Mouse (Mus musculus) small intestine, adult 2 months (tissue): ENCODE measurements around the gene Atad1.
A peak's percentile ranks its signal among the peaks of the same experiment; 100 is the strongest.

Source experiments
- CTCF ChIP-seq: fragments of 200-500 bp; IDR thresholded peaks from 2 replicates; pipeline ENCODE4 v1.5.1; 2012; ENCODE audit warnings: low read depth, mild to moderate bottlenecking, control low read depth, inconsistent platforms, low read length, moderate library complexity, mixed read lengths; ENCODE audit not compliant: insufficient replicate concordance, insufficient read length; ENCODE audit errors: extremely low read depth
- POLR2A ChIP-seq: fragments of 200-500 bp; IDR thresholded peaks from 2 replicates; pipeline ENCODE4 v1.6.1; 2012; ENCODE audit warnings: low read depth, mild to moderate bottlenecking, control low read depth, inconsistent platforms, low read length, moderate library complexity

- TF ChIP-seq POLR2A, result peak; percentile 94
- TF ChIP-seq CTCF, result no peak
These were observed 16.4 kb upstream of the Atad1 start for GRCm38 (mm10) chr19:32755792-32756635.
